Mouse (Mus musculus): ENCODE data around the gene Gm43518.

DNA sequence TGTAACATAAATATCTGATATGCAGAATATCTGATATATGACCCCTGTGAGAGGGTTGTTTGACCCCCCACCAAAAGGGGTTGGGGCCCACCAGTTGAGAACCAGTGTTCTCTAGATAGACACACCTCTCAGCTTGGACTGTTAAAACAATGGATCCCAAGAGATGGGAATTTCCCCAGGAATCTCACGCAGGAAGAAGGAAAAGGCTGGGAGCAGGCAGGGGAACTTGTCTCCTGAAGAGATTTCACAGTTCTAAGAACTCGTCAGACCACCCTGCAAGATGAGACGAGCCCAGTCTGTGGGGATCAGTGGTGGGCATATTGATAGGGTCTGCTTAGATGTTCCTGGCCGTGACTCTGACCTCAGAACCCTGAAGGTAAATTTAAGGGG, 52.8 kb downstream of the Gm43518 start:
- TF ChIP-seq CTCF (IDR thresholded peaks at IDR 0.05): no peak
- TF ChIP-seq POLR2A (IDR thresholded peaks at IDR 0.05; ENCODE audit: insufficient read depth, low read depth, low read length): no peak
- TF ChIP-seq EP300 (IDR thresholded peaks at IDR 0.05; ENCODE audit: insufficient read depth, low read depth, low read length): no peak

Measured in heart, adult 2 months (tissue).